Mouse (Mus musculus): Measurements from ENCODE around the gene Banp. TPM values are rescaled to one million over a fixed set of nuclear protein-coding genes. Genes with fewer than 3 reads are reported as not detected.
A peak's percentile ranks its signal among the peaks of the same experiment; 100 is the strongest.

The Banp gene
- polyA plus RNA-seq, 1 experiment from 2014 or later = 47.2 TPM

- Histone ChIP-seq H3K4me2 (ENCODE audit: low read length) (no peak overlapping the region), H3K9me3 (replicated peaks; ENCODE audit: control insufficient read depth, low read length) (no peaks in the 10 kb centered on the region), H3K27ac (ENCODE audit: low read depth, low read length) (no peak overlapping the region), H3K27me3 (replicated peaks; ENCODE audit: control insufficient read depth, insufficient read depth, low read length) (no peaks in the 10 kb centered on the region), H3K4me3 (ENCODE audit: low read depth, low read length) (no peak overlapping the region), H3K9ac (ENCODE audit: low read length) (no peak overlapping the region), H3K4me1 (ENCODE audit: control insufficient read depth, insufficient read depth, low read length) (no peaks in the 10 kb centered on the region), H3K36me3 (ENCODE audit: control insufficient read depth, insufficient read depth, low read length) (peaks cover 53% of the 10 kb centered on the region)
- ATAC-seq (no peak), DNase-seq (ENCODE audit: low spot score) (no peak)
- 92% methylated on average over 5 of the region's 5 CpGs for WGBS
Observed at GRCm38 (mm10) chr8:122008395-122008794, 58.8 kb downstream of the Banp start.

DNA sequence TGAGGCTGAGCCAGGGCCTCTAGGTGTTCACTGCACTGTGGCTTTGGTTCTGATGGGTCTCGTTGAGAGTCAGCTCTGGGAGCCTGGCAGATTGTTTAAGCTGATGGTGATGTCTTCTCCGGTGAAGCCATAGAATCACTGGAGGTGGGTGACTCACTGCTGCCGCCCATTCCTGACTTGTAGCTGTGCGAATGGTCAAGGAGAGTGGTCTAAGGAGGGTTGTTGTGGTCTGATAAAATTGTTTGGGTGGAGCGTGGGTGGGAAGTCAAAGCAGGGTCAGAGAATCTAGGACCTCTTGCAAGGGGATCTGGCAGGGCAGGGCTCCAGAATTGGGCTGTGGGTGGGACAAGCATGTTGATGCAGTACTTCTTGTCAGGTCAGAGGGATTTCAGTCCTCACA lies 61.1 kb downstream of the Banp start:
- H3K4me2 ChIP-seq (ENCODE audit: low read length) = no peak overlapping the region
- no peak overlapping the region for H3K4me3 ChIP-seq (ENCODE audit: low read depth, low read length)
- no peak overlapping the region for H3K9ac ChIP-seq (ENCODE audit: low read length)
- ATAC-seq (no peak), DNase-seq (ENCODE audit: low spot score) (no peak)
- H3K36me3 ChIP-seq (ENCODE audit: control insufficient read depth, insufficient read depth, low read length) = peaks cover 40% of the 10 kb centered on the region
- no peaks in the 10 kb centered on the region for H3K9me3 ChIP-seq (replicated peaks; ENCODE audit: control insufficient read depth, low read length)
- H3K4me1 ChIP-seq (ENCODE audit: control insufficient read depth, insufficient read depth, low read length) = no peaks in the 10 kb centered on the region
- no peak overlapping the region for H3K27ac ChIP-seq (ENCODE audit: low read depth, low read length)
- 91% methylated on average over 5 of the region's 5 CpGs for WGBS
- no peaks in the 10 kb centered on the region for H3K27me3 ChIP-seq (replicated peaks; ENCODE audit: control insufficient read depth, insufficient read depth, low read length)

DNA sequence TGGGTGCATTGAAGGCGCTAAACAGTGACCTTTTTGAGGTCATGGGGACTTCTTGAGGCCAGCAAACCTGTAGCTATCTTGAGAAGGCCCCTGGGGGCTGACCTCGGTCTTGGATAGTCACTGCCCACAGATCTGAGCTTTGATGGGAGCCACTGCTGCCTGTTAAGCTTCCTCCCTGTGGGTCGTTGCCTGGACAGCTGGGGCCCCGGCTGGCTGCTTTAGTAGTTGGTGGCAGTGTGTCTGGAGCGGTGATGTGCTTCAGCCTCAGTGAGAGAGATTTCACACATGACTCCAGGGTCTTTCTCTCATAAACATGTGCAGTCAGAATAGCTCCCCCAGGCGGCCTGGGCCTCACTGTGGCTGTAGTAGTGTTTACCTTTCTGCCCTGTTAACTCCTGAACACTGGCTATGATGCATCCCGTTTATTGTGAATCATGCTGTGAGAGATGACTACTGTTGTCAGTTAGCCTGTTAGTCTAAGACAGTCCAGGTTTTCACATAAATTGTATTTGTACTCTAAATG lies 61.6 kb downstream of the Banp start:
- H3K4me2 ChIP-seq (ENCODE audit: low read length) = no peak overlapping the region
- H3K9me3 ChIP-seq (replicated peaks; ENCODE audit: control insufficient read depth, low read length) = no peaks in the 10 kb centered on the region
- H3K9ac ChIP-seq (ENCODE audit: low read length) = no peak overlapping the region
- H3K27ac ChIP-seq (ENCODE audit: low read depth, low read length) = no peak overlapping the region
- ATAC-seq = no peak
- WGBS = 73% methylated on average over 7 of the region's 7 CpGs
- H3K4me3 ChIP-seq (ENCODE audit: low read depth, low read length) = no peak overlapping the region
- no peaks in the 10 kb centered on the region for H3K27me3 ChIP-seq (replicated peaks; ENCODE audit: control insufficient read depth, insufficient read depth, low read length)
- H3K36me3 ChIP-seq (ENCODE audit: control insufficient read depth, insufficient read depth, low read length) = peaks cover 40% of the 10 kb centered on the region
- H3K4me1 ChIP-seq (ENCODE audit: control insufficient read depth, insufficient read depth, low read length) = no peaks in the 10 kb centered on the region
- no peak for DNase-seq (ENCODE audit: low spot score)

- Histone ChIP-seq H3K9me3 (replicated peaks; ENCODE audit: control insufficient read depth, low read length) (no peaks in the 10 kb centered on the region), H3K27me3 (replicated peaks; ENCODE audit: control insufficient read depth, insufficient read depth, low read length) (no peaks in the 10 kb centered on the region), H3K4me3 (ENCODE audit: low read depth, low read length) (no peak overlapping the region), H3K4me1 (ENCODE audit: control insufficient read depth, insufficient read depth, low read length) (peaks cover 2% of the 10 kb centered on the region; the same call in 1 of the 2 replicates), H3K36me3 (ENCODE audit: control insufficient read depth, insufficient read depth, low read length) (peaks cover 31% of the 10 kb centered on the region; the same call in 1 of the 2 replicates), H3K4me2 (ENCODE audit: low read length) (no peak overlapping the region), H3K9ac (ENCODE audit: low read length) (no peak overlapping the region), H3K27ac (ENCODE audit: low read depth, low read length) (no peak overlapping the region)
- no peak for DNase-seq (ENCODE audit: low spot score)
- ATAC-seq = no peak
- 66% methylated on average over 3 of the region's 3 CpGs for WGBS
Observed at GRCm38 (mm10) chr8:122014606-122015005, 65.1 kb downstream of the Banp start.

- no peak overlapping the region for H3K9ac ChIP-seq (ENCODE audit: low read length)
- DNase-seq (ENCODE audit: low spot score) (peak; percentile 63), ATAC-seq (no peak)
- peaks cover 2% of the 10 kb centered on the region; the same call in 1 of the 2 replicates for H3K4me1 ChIP-seq (ENCODE audit: control insufficient read depth, insufficient read depth, low read length)
- no peak overlapping the region for H3K4me3 ChIP-seq (ENCODE audit: low read depth, low read length)
- H3K27ac ChIP-seq (ENCODE audit: low read depth, low read length) = 0 out of 2 replicates have a peak overlapping the region, but pooled peaks have one; percentile 5
- H3K9me3 ChIP-seq (replicated peaks; ENCODE audit: control insufficient read depth, low read length) = no peaks in the 10 kb centered on the region
- H3K36me3 ChIP-seq (ENCODE audit: control insufficient read depth, insufficient read depth, low read length) = peaks cover 43% of the 10 kb centered on the region; the same call in 1 of the 2 replicates
- H3K27me3 ChIP-seq (replicated peaks; ENCODE audit: control insufficient read depth, insufficient read depth, low read length) = no peaks in the 10 kb centered on the region
- H3K4me2 ChIP-seq (ENCODE audit: low read length) = no peak overlapping the region
- 80% methylated on average over 22 of the region's 22 CpGs for WGBS
Observed at GRCm38 (mm10) chr8:122018046-122018831, 68.7 kb downstream of the Banp start.

GRCm38 (mm10) chr8:122019162-122019561 lies 69.6 kb downstream of the Banp start:
- Histone ChIP-seq H3K9me3 (replicated peaks; ENCODE audit: control insufficient read depth, low read length) (no peaks in the 10 kb centered on the region), H3K27ac (ENCODE audit: low read depth, low read length) (no peak overlapping the region), H3K9ac (ENCODE audit: low read length) (no peak overlapping the region), H3K4me1 (ENCODE audit: control insufficient read depth, insufficient read depth, low read length) (peaks cover 2% of the 10 kb centered on the region; the same call in 1 of the 2 replicates), H3K27me3 (replicated peaks; ENCODE audit: control insufficient read depth, insufficient read depth, low read length) (no peaks in the 10 kb centered on the region), H3K36me3 (ENCODE audit: control insufficient read depth, insufficient read depth, low read length) (peaks cover 45% of the 10 kb centered on the region; the same call in 1 of the 2 replicates), H3K4me3 (ENCODE audit: low read depth, low read length) (no peak overlapping the region), H3K4me2 (ENCODE audit: low read length) (no peak overlapping the region)
- DNase-seq (ENCODE audit: low spot score) = no peak
- WGBS = 89% methylated on average over 1 of the region's 1 CpGs
- ATAC-seq = no peak

GRCm38 (mm10) chr8:122020050-122020771 lies 70.7 kb downstream of the Banp start:
- ATAC-seq (no peak), DNase-seq (ENCODE audit: low spot score) (no peak)
- Histone ChIP-seq H3K4me3 (ENCODE audit: low read depth, low read length) (no peak overlapping the region), H3K27ac (ENCODE audit: low read depth, low read length) (no peak overlapping the region), H3K9me3 (replicated peaks; ENCODE audit: control insufficient read depth, low read length) (no peaks in the 10 kb centered on the region), H3K36me3 (ENCODE audit: control insufficient read depth, insufficient read depth, low read length) (peaks cover 56% of the 10 kb centered on the region), H3K27me3 (replicated peaks; ENCODE audit: control insufficient read depth, insufficient read depth, low read length) (no peaks in the 10 kb centered on the region), H3K4me1 (ENCODE audit: control insufficient read depth, insufficient read depth, low read length) (peaks cover 2% of the 10 kb centered on the region; the same call in 1 of the 2 replicates), H3K9ac (ENCODE audit: low read length) (no peak overlapping the region), H3K4me2 (ENCODE audit: low read length) (no peak overlapping the region)
- WGBS = 88% methylated on average over 8 of the region's 8 CpGs

DNA sequence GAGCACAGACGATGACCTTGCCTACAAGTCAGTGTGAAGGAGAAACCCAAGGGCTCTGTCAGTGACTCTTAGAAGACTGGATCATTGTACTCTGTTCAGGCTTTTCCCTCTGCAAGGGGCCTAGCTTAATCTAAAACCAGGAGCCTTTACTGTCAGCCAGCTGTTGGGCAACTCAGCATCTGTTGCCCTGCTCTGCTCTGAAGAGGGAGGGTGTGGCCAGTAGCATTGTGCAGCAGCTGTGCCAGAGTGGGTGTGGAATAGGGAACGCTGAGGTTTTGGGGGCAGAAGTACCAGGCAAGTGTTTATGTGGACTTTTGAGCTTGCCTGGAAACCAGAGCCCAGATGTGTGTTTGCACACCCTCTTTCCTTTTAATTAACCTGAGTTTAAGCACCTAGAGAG lies 72.2 kb downstream of the Banp start:
- ATAC-seq = no peak
- Histone ChIP-seq H3K9ac (ENCODE audit: low read length) (no peak overlapping the region), H3K27me3 (replicated peaks; ENCODE audit: control insufficient read depth, insufficient read depth, low read length) (no peaks in the 10 kb centered on the region), H3K27ac (ENCODE audit: low read depth, low read length) (no peak overlapping the region), H3K4me1 (ENCODE audit: control insufficient read depth, insufficient read depth, low read length) (peaks cover 2% of the 10 kb centered on the region; the same call in 1 of the 2 replicates), H3K4me3 (ENCODE audit: low read depth, low read length) (no peak overlapping the region), H3K36me3 (ENCODE audit: control insufficient read depth, insufficient read depth, low read length) (peaks cover 64% of the 10 kb centered on the region), H3K4me2 (ENCODE audit: low read length) (no peak overlapping the region), H3K9me3 (replicated peaks; ENCODE audit: control insufficient read depth, low read length) (no peaks in the 10 kb centered on the region)
- no peak for DNase-seq (ENCODE audit: low spot score)
- 95% methylated on average over 2 of the region's 2 CpGs for WGBS

All from forebrain, embryonic 14.5 days (tissue).